Comparison of ENCODE assay signal across 9 mouse cellular contexts in the genomic region with DNA sequence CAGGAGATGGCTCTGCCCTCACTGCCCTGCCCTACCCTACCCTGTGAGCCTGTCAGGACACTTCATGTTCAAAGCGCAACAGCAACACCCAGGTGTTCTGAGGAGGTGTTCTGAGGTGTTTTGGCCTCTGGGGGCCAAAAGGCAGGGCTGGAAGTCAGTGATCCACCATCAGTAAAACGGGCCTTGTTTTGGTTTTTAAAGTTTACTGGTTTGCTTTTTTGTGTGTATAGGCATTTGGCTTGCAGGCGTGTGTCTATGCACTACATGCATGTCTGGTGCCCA. TPM values are rescaled to one million over a fixed set of nuclear protein-coding genes. Genes with fewer than 3 reads are reported as not detected.
DNase-seq lines count a peak whose midpoint lies in the region; ATAC-seq lines count a peak whose summit lies in the region.
"Had no signal": no experiment of that assay in that cellular context is flagged by ENCODE, and none has a peak within 500 bp of the region (broad histone marks: within the 10 kb centered on the region; RNA-seq: fewer than 3 reads in every experiment).

No protein-coding gene starts in this region.

- intact Hi-C loops in gastrocnemius, postnatal 36 days (cut with DNase I): no loop called here

- no peak overlapping the region for H3K27ac ChIP-seq in kidney, embryonic 16.5 days (ENCODE audit: low read length)
- H3K27ac ChIP-seq in brown adipose tissue, adult 24 weeks (replicated peaks; ENCODE audit: low read depth, low read length): 0 out of 2 replicates have a peak overlapping the region, but pooled peaks have one; percentile 12
- H3K27ac ChIP-seq in midbrain, embryonic 15.5 days: no peak overlapping the region

- H3K9me3 ChIP-seq in kidney, embryonic 16.5 days (ENCODE audit: low read length): 0 out of 2 replicates have a peak, but pooled peaks cover 2% of the 10 kb centered on the region
- no peaks in the 10 kb centered on the region for H3K9me3 ChIP-seq in midbrain, embryonic 15.5 days

- ATAC-seq in kidney, embryonic 16.5 days (ENCODE audit: low FRiP score, low TSS enrichment): no peak
- 0 out of 2 replicates have a peak, but pooled peaks have one; percentile 45 for ATAC-seq in midbrain, embryonic 15.5 days (replicated peaks)

- peak overlapping the region; percentile 49 for H3K4me2 ChIP-seq in kidney, embryonic 16.5 days (replicated peaks; ENCODE audit: low read depth, low read length)
- H3K4me2 ChIP-seq in midbrain, embryonic 15.5 days: peak overlapping the region; percentile 39

- no peaks in the 10 kb centered on the region for H3K27me3 ChIP-seq in kidney, embryonic 16.5 days (ENCODE audit: insufficient read depth, low read length)
- no peaks in the 10 kb centered on the region for H3K27me3 ChIP-seq in midbrain, embryonic 15.5 days (replicated peaks)

- no peak for DNase-seq in kidney, adult 9 months
- DNase-seq in induced T-regulatory cell, adult 2 months (ENCODE audit: low read depth): peak; percentile 30
- DNase-seq in B cell, adult 2 months: no peak
- DNase-seq in cerebellum, adult 11-12 months: no peak
- DNase-seq in gastrocnemius, postnatal 36 days: no peak

- no peak overlapping the region for H3K9ac ChIP-seq in kidney, embryonic 16.5 days (replicated peaks; ENCODE audit: low read length)
- H3K9ac ChIP-seq in midbrain, embryonic 15.5 days: no peak overlapping the region

- WGBS in kidney, embryonic 16.5 days: 67% methylated on average over 3 of the region's 3 CpGs
- WGBS in midbrain, embryonic 15.5 days: 86% methylated on average over 3 of the region's 3 CpGs

- H3K4me1 ChIP-seq in kidney, embryonic 16.5 days (ENCODE audit: insufficient read depth, low read length): 0 out of 2 replicates have a peak, but pooled peaks cover 5% of the 10 kb centered on the region
- H3K4me1 ChIP-seq in brown adipose tissue, adult 24 weeks (ENCODE audit: control insufficient read depth, insufficient read depth, insufficient read length, low read length): no peaks in the 10 kb centered on the region
- H3K4me1 ChIP-seq in midbrain, embryonic 15.5 days: no peaks in the 10 kb centered on the region

- H3K36me3 ChIP-seq in kidney, embryonic 16.5 days (ENCODE audit: insufficient read depth, low read length): no peaks in the 10 kb centered on the region
- H3K36me3 ChIP-seq in midbrain, embryonic 15.5 days (replicated peaks): no peaks in the 10 kb centered on the region

- H3K4me3 ChIP-seq in kidney, embryonic 16.5 days (ENCODE audit: low read length): peak overlapping the region; percentile 38; the same call in 1 of the 2 replicates
- peak overlapping the region; percentile 55 for H3K4me3 ChIP-seq in brown adipose tissue, adult 24 weeks (ENCODE audit: insufficient read depth, low read depth, low read length)
- H3K4me3 ChIP-seq in midbrain, embryonic 15.5 days: no peak overlapping the region

RNA-seq across cellular contexts. Expression of a gene that starts 17.9 kb away (rescaled TPM):
- polyA plus RNA-seq in kidney, embryonic 16.5 days (2015; fragmentation: Nextera tagmentation; extraction: Ambion mirVana): 7.3 and 10.5 TPM in 2 replicates
- polyA plus RNA-seq in brown adipose tissue, adult 24 weeks (2012; ENCODE audit: insufficient read depth, insufficient read length, missing spikeins): not detected in 2 replicates
- 1.0 and 2.1 TPM in 2 replicates for polyA plus RNA-seq in midbrain, embryonic 15.5 days (2015; fragmentation: Nextera tagmentation; extraction: Ambion mirVana)
- under 1 TPM; 0.20 to 0.27 TPM for total RNA-seq in gastrocnemius, postnatal 36 days (2021)
- total RNA-seq: layer of hippocampus, postnatal 10 days had no signal

RNA-seq across cellular contexts. Expression of a gene that starts 30.2 kb away (rescaled TPM):
- polyA plus RNA-seq in kidney, embryonic 16.5 days (2015; fragmentation: Nextera tagmentation; extraction: Ambion mirVana): 672 and 707 TPM in 2 replicates
- polyA plus RNA-seq in brown adipose tissue, adult 24 weeks (2012; ENCODE audit: insufficient read depth, insufficient read length, missing spikeins): 1,941 and 2,055 TPM in 2 replicates
- polyA plus RNA-seq in midbrain, embryonic 15.5 days (2015; fragmentation: Nextera tagmentation; extraction: Ambion mirVana): 603 and 679 TPM in 2 replicates
- 1,000 to 10,000 TPM; 1,029 to 1,117 TPM for total RNA-seq in gastrocnemius, postnatal 36 days (2021)

RNA-seq across cellular contexts. Expression of a gene that starts 36.3 kb away (rescaled TPM):
- 37.7 and 40.9 TPM in 2 replicates for polyA plus RNA-seq in kidney, embryonic 16.5 days (2015; fragmentation: Nextera tagmentation; extraction: Ambion mirVana)
- 22.5 and 26.8 TPM in 2 replicates for polyA plus RNA-seq in brown adipose tissue, adult 24 weeks (2012; ENCODE audit: insufficient read depth, insufficient read length, missing spikeins)
- polyA plus RNA-seq in midbrain, embryonic 15.5 days (2015; fragmentation: Nextera tagmentation; extraction: Ambion mirVana): 48.7 and 51.1 TPM in 2 replicates
- total RNA-seq in gastrocnemius, postnatal 36 days (2021): 10 to 100 TPM; 41.0 to 41.6 TPM

RNA-seq across cellular contexts. Expression of a gene that starts 38.1 kb away (rescaled TPM):
- 62.9 and 64.4 TPM in 2 replicates for polyA plus RNA-seq in kidney, embryonic 16.5 days (2015; fragmentation: Nextera tagmentation; extraction: Ambion mirVana)
- 20.0 and 24.1 TPM in 2 replicates for polyA plus RNA-seq in brown adipose tissue, adult 24 weeks (2012; ENCODE audit: insufficient read depth, insufficient read length, missing spikeins)
- polyA plus RNA-seq in midbrain, embryonic 15.5 days (2015; fragmentation: Nextera tagmentation; extraction: Ambion mirVana): 39.6 and 44.9 TPM in 2 replicates
- 10 to 100 TPM; 48.9 to 49.7 TPM for total RNA-seq in gastrocnemius, postnatal 36 days (2021)
